Mouse (Mus musculus): ENCODE measurements around the gene Nprl3.

- TF ChIP-seq CTCF (IDR thresholded peaks at IDR 0.05; ENCODE audit: extremely low read depth, insufficient read length, insufficient replicate concordance, low read depth, low read length) (peak; percentile 72), POLR2A (IDR thresholded peaks at IDR 0.05; ENCODE audit: low read depth, low read length) (no peak)
These were observed 30.6 kb downstream of the Nprl3 start for GRCm38 (mm10) chr11:32236712-32237410.

Data from small intestine, adult 2 months (tissue).